Mouse (Mus musculus) testis, adult 2 months (tissue): ENCODE data around the gene Hcn3.
"Not testable (repeated sequence)": the region's sequence is repeated elsewhere in the genome, so short reads cannot be mapped to it uniquely, and the experiment has no call there.

Experiments
- CTCF ChIP-seq: fragments of 200-500 bp; IDR thresholded peaks from 2 replicates; pipeline ENCODE4 v1.5.1; 2012; ENCODE audit warnings: low read depth, mild to moderate bottlenecking, inconsistent platforms, low read length, moderate library complexity; ENCODE audit not compliant: control insufficient read depth, insufficient read depth, insufficient replicate concordance
- POLR2A ChIP-seq: fragments of 200-500 bp; IDR thresholded peaks from 2 replicates; pipeline ENCODE4 v1.6.1; 2012; ENCODE audit warnings: low read depth, mild to moderate bottlenecking, inconsistent platforms, low read length, moderate library complexity; ENCODE audit not compliant: control insufficient read depth

DNA sequence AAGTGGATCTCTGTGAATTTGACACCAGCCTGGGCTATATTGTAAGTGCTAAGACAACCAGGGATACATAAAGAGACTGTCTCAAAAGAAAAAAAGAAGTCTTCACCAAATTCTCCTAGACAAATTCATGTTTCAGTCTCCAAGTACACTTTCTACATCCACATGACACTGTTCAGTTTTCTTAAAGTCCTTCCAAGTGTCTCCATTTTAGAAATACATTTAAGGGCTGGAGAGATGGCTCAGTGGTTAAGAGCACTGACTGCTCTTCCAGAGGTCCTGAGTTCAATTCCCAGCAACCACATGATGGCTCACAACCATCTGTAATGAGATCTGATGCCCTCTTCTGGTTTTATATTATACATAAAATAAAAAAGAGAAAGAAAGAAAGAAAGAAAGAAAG, 1.2 kb upstream of the Hcn3 start:
- not testable (repeated sequence) for TF ChIP-seq POLR2A, CTCF
